In genomic region chr5:134959114-134959513, GRCm38 (mm10) we compare ENCODE assay signal across 10 mouse cellular contexts. TPM values are rescaled to one million over a fixed set of nuclear protein-coding genes. Genes with fewer than 3 reads are reported as not detected.
DNase-seq lines count a peak whose midpoint lies in the region; ATAC-seq and TF ChIP-seq lines count a peak whose summit lies in the region.
"Had no signal": no experiment of that assay in that cellular context is flagged by ENCODE, and none has a peak within 500 bp of the region (broad histone marks: within the 10 kb centered on the region; RNA-seq: fewer than 3 reads in every experiment).

No protein-coding gene starts in this region.

- no peaks in the 10 kb centered on the region for H3K4me1 ChIP-seq in heart, postnatal 0 days (ENCODE audit: control insufficient read depth, insufficient read depth)
- no peaks in the 10 kb centered on the region for H3K4me1 ChIP-seq in midbrain, embryonic 14.5 days (ENCODE audit: control insufficient read depth, insufficient read depth, low read length)
- H3K4me1 ChIP-seq in hindbrain, embryonic 16.5 days (ENCODE audit: control insufficient read depth, insufficient read depth, low read depth, low read length): no peaks in the 10 kb centered on the region
- H3K4me1 ChIP-seq: liver, embryonic 15.5 days had no signal

- peak; percentile 15 to 22 for DNase-seq in frontal cortex, postnatal 36 days (ENCODE audit: low spot score in 2 of 2)
- no peak for DNase-seq in frontal cortex, postnatal 25 days (ENCODE audit: low spot score in 2 of 2)
- peak; percentile 9 for DNase-seq in right cerebral cortex, postnatal 25 days
- DNase-seq in right cerebral cortex, postnatal 10 days (ENCODE audit: low spot score in 2 of 2): no peak
- peak; percentile 72 for DNase-seq in heart, postnatal 0 days (ENCODE audit: low spot score)
- DNase-seq in telencephalon, adult 2 months (ENCODE audit: low read depth, low spot score): peak; percentile 8
- no peak for DNase-seq in midbrain, embryonic 14.5 days

- no peaks in the 10 kb centered on the region for H3K36me3 ChIP-seq in heart, postnatal 0 days (replicated peaks; ENCODE audit: control insufficient read depth, insufficient read depth, low read length)
- H3K36me3 ChIP-seq in midbrain, embryonic 14.5 days (ENCODE audit: control insufficient read depth, insufficient read depth, low read length): no peaks in the 10 kb centered on the region
- H3K36me3 ChIP-seq in hindbrain, embryonic 16.5 days (ENCODE audit: control insufficient read depth, insufficient read depth, low read length): no peaks in the 10 kb centered on the region
- H3K36me3 ChIP-seq: liver, embryonic 15.5 days had no signal

- no peaks in the 10 kb centered on the region for H3K9me3 ChIP-seq in heart, postnatal 0 days (replicated peaks; ENCODE audit: control insufficient read depth, low read length)
- H3K9me3 ChIP-seq in midbrain, embryonic 14.5 days (ENCODE audit: control insufficient read depth, low read length): no peaks in the 10 kb centered on the region
- H3K9me3 ChIP-seq in hindbrain, embryonic 16.5 days (ENCODE audit: control insufficient read depth, low read length): no peaks in the 10 kb centered on the region
- H3K9me3 ChIP-seq: liver, embryonic 15.5 days had no signal

- H3K4me2 ChIP-seq in heart, postnatal 0 days (ENCODE audit: low read depth, low read length): no peak overlapping the region
- H3K4me2 ChIP-seq in midbrain, embryonic 14.5 days (ENCODE audit: low read length): no peak overlapping the region
- H3K4me2 ChIP-seq in hindbrain, embryonic 16.5 days (ENCODE audit: low read length): no peak overlapping the region
- H3K4me2 ChIP-seq: liver, embryonic 15.5 days had no signal

- TF ChIP-seq CTCF in heart, postnatal 0 days (IDR thresholded peaks at IDR 0.05; ENCODE audit: low read depth): no peak

- no peak overlapping the region for H3K9ac ChIP-seq in heart, postnatal 0 days (replicated peaks; ENCODE audit: low read depth, low read length)
- no peak overlapping the region for H3K9ac ChIP-seq in midbrain, embryonic 14.5 days (replicated peaks; ENCODE audit: low read length)
- no peak overlapping the region for H3K9ac ChIP-seq in hindbrain, embryonic 16.5 days (ENCODE audit: low read depth, low read length)
- H3K9ac ChIP-seq: liver, embryonic 15.5 days had no signal

- ATAC-seq in heart, postnatal 0 days (ENCODE audit: insufficient read depth, low read depth): peak; percentile 89
- no peak for ATAC-seq in midbrain, embryonic 14.5 days (ENCODE audit: low FRiP score, low TSS enrichment)
- ATAC-seq in hindbrain, embryonic 16.5 days: no peak

- TF ChIP-seq EP300 in heart, postnatal 0 days (IDR thresholded peaks at IDR 0.05; ENCODE audit: low read depth): peak; percentile 40; the same call in 1 of the 2 replicates

- WGBS in heart, postnatal 0 days: 32% methylated on average over 7 of the region's 7 CpGs
- 77% methylated on average over 7 of the region's 7 CpGs for WGBS in midbrain, embryonic 14.5 days
- WGBS in hindbrain, embryonic 16.5 days: 69% methylated on average over 7 of the region's 7 CpGs

- H3K27me3 ChIP-seq in heart, postnatal 0 days (ENCODE audit: control insufficient read depth, insufficient read depth, low read length): no peaks in the 10 kb centered on the region
- no peaks in the 10 kb centered on the region for H3K27me3 ChIP-seq in midbrain, embryonic 14.5 days (ENCODE audit: control insufficient read depth, insufficient read depth, low read length)
- H3K27me3 ChIP-seq in hindbrain, embryonic 16.5 days (replicated peaks; ENCODE audit: control insufficient read depth, insufficient read depth, low read length): no peaks in the 10 kb centered on the region; the same call in 1 of the 2 replicates
- H3K27me3 ChIP-seq: CH12.LX; liver, embryonic 15.5 days had no signal

- no peak overlapping the region for H3K27ac ChIP-seq in heart, postnatal 0 days (ENCODE audit: low read depth)
- H3K27ac ChIP-seq in midbrain, embryonic 14.5 days (replicated peaks; ENCODE audit: low read depth, low read length): no peak overlapping the region
- H3K27ac ChIP-seq in hindbrain, embryonic 16.5 days (ENCODE audit: low read depth, low read length): no peak overlapping the region
- H3K27ac ChIP-seq: liver, embryonic 15.5 days had no signal

- no peak overlapping the region for H3K4me3 ChIP-seq in heart, postnatal 0 days (ENCODE audit: low read depth, low read length)
- H3K4me3 ChIP-seq in midbrain, embryonic 14.5 days (replicated peaks; ENCODE audit: low read depth, low read length): no peak overlapping the region
- H3K4me3 ChIP-seq in hindbrain, embryonic 16.5 days (ENCODE audit: low read length): no peak overlapping the region
- H3K4me3 ChIP-seq: liver, embryonic 15.5 days had no signal

RNA-seq across cellular contexts. Expression of gene Cldn4, which starts 12.4 kb away (rescaled TPM):
- total RNA-seq in heart, postnatal 0 days (2014; rRNA removed; ENCODE audit: low replicate concordance): 0.12 and 10.2 TPM in 2 replicates
- 0.18 TPM in 1 of 2 replicates, not detected in the other for polyA plus RNA-seq in heart, postnatal 0 days (2015; fragmentation: Nextera tagmentation; extraction: Ambion mirVana)
- polyA plus RNA-seq in midbrain, embryonic 14.5 days (2014; fragmentation: Nextera tagmentation; extraction: Ambion mirVana): not detected in 2 replicates
- not detected in 2 replicates for polyA plus RNA-seq in hindbrain, embryonic 16.5 days (2015; fragmentation: Nextera tagmentation; extraction: Ambion mirVana)

RNA-seq across cellular contexts. Expression of gene Cldn3, which starts 26.9 kb away (rescaled TPM):
- 3.8 and 15.2 TPM in 2 replicates for total RNA-seq in heart, postnatal 0 days (2014; rRNA removed; ENCODE audit: low replicate concordance)
- polyA plus RNA-seq in heart, postnatal 0 days (2015; fragmentation: Nextera tagmentation; extraction: Ambion mirVana): 1.4 and 4.5 TPM in 2 replicates
- polyA plus RNA-seq in midbrain, embryonic 14.5 days (2014; fragmentation: Nextera tagmentation; extraction: Ambion mirVana): 0.81 and 1.3 TPM in 2 replicates
- polyA plus RNA-seq in hindbrain, embryonic 16.5 days (2015; fragmentation: Nextera tagmentation; extraction: Ambion mirVana): 4.2 and 4.6 TPM in 2 replicates
- total RNA-seq: CH12.LX had no signal

RNA-seq across cellular contexts. Expression of gene Mettl27, which starts 26.9 kb away (rescaled TPM):
- 4.6 and 9.4 TPM in 2 replicates for total RNA-seq in heart, postnatal 0 days (2014; rRNA removed; ENCODE audit: low replicate concordance)
- 6.4 and 8.3 TPM in 2 replicates for polyA plus RNA-seq in heart, postnatal 0 days (2015; fragmentation: Nextera tagmentation; extraction: Ambion mirVana)
- polyA plus RNA-seq in midbrain, embryonic 14.5 days (2014; fragmentation: Nextera tagmentation; extraction: Ambion mirVana): 6.0 and 6.3 TPM in 2 replicates
- polyA plus RNA-seq in hindbrain, embryonic 16.5 days (2015; fragmentation: Nextera tagmentation; extraction: Ambion mirVana): 5.2 and 7.0 TPM in 2 replicates

RNA-seq across cellular contexts. Expression of gene Cldn13, which starts 43.8 kb away (rescaled TPM):
- total RNA-seq in heart, postnatal 0 days (2014; rRNA removed; ENCODE audit: low replicate concordance): not detected in 2 replicates
- 0.18 and 0.22 TPM in 2 replicates for polyA plus RNA-seq in heart, postnatal 0 days (2015; fragmentation: Nextera tagmentation; extraction: Ambion mirVana)
- polyA plus RNA-seq in midbrain, embryonic 14.5 days (2014; fragmentation: Nextera tagmentation; extraction: Ambion mirVana): not detected in 2 replicates
- polyA plus RNA-seq in hindbrain, embryonic 16.5 days (2015; fragmentation: Nextera tagmentation; extraction: Ambion mirVana): not detected in 2 replicates
- total RNA-seq: CH12.LX had no signal

RNA-seq across cellular contexts. Expression of gene Abhd11, which starts 49.8 kb away (rescaled TPM):
- total RNA-seq in heart, postnatal 0 days (2014; rRNA removed; ENCODE audit: low replicate concordance): 55.6 and 60.8 TPM in 2 replicates
- polyA plus RNA-seq in heart, postnatal 0 days (2015; fragmentation: Nextera tagmentation; extraction: Ambion mirVana): 99.5 and 100 TPM in 2 replicates
- polyA plus RNA-seq in midbrain, embryonic 14.5 days (2014; fragmentation: Nextera tagmentation; extraction: Ambion mirVana): 58.0 and 81.5 TPM in 2 replicates
- 73.3 and 82.1 TPM in 2 replicates for polyA plus RNA-seq in hindbrain, embryonic 16.5 days (2015; fragmentation: Nextera tagmentation; extraction: Ambion mirVana)

Comparison
In these comparisons a context has a peak if more than half of its experiments do, and no peak if none do; other contexts are left out.
1. DNase-seq: peak in frontal cortex, postnatal 36 days (2 of 2), right cerebral cortex, postnatal 25 days (single experiment), heart, postnatal 0 days (single experiment) and telencephalon, adult 2 months (single experiment); none in frontal cortex, postnatal 25 days (0 of 2), right cerebral cortex, postnatal 10 days (0 of 2) and midbrain, embryonic 14.5 days (single experiment).